Mouse (Mus musculus) E14TG2a.4 (cell line): ENCODE results near the gene C2.

ENCODE experiments used
- H3K27me3 ChIP-seq: 2 replicates; pipeline ENCODE4 v1.6.1; 2014; ENCODE audit warnings: low read length, control low read depth; ENCODE audit not compliant: insufficient read depth
- H3K36me3 ChIP-seq: 2 replicates; pipeline ENCODE4 v1.6.1; 2014; ENCODE audit warnings: low read length, control low read depth; ENCODE audit not compliant: insufficient read depth
- H3K4me1 ChIP-seq: replicated peaks from 2 replicates; pipeline ENCODE4 v1.6.1; 2014; ENCODE audit warnings: low read depth, low read length, control low read depth
- H3K4me3 ChIP-seq: replicated peaks from 2 replicates; pipeline ENCODE4 v1.5.1; 2014; ENCODE audit warnings: mild to moderate bottlenecking, low read length
- H3K9me3 ChIP-seq: 2 replicates; pipeline ENCODE4 v1.6.1; 2014; ENCODE audit warnings: low read length, control low read depth
- CTCF ChIP-seq: conservative IDR thresholded peaks from 2 replicates; pipeline ENCODE4 v1.5.1; 2014; ENCODE audit warnings: low read length
- NANOG ChIP-seq: IDR thresholded peaks from 2 replicates; pipeline ENCODE4 v1.6.1; 2014; ENCODE audit warnings: borderline replicate concordance, low read length, mixed read lengths
- POU5F1 ChIP-seq: IDR thresholded peaks from 2 replicates; pipeline ENCODE4 v1.6.1; 2014; ENCODE audit warnings: low read length, borderline replicate concordance

Gene C2

DNA sequence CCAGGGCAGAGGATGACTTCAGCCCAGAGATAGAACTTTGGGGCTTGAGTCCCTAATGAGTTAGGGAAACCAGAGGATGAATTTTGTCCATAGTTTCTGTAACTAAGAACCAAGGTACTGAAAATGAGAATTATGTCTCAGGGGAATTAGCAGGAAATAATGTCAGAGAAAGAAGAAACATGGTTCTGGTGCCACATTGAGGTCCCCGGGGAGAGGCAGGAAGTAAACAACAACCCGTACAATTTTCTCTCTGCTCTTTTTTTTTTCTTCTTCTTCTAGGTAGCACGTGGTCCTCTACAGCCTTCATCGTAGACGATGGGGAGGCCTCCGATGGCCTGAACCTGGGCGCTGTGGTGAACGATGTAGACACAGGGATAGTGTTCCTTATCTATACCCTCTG lies 34.2 kb upstream of the C2 start:
- no peak for TF ChIP-seq NANOG
- TF ChIP-seq CTCF, result no peak
- no peak for TF ChIP-seq POU5F1
- H3K4me3 ChIP-seq, result peak overlapping the region; percentile 91
- peaks cover 32% of the 10 kb centered on the region for H3K36me3 ChIP-seq
- peaks cover 61% of the 10 kb centered on the region for H3K4me1 ChIP-seq
- no peaks in the 10 kb centered on the region for H3K9me3 ChIP-seq
- peaks cover 35% of the 10 kb centered on the region for H3K27me3 ChIP-seq

DNA sequence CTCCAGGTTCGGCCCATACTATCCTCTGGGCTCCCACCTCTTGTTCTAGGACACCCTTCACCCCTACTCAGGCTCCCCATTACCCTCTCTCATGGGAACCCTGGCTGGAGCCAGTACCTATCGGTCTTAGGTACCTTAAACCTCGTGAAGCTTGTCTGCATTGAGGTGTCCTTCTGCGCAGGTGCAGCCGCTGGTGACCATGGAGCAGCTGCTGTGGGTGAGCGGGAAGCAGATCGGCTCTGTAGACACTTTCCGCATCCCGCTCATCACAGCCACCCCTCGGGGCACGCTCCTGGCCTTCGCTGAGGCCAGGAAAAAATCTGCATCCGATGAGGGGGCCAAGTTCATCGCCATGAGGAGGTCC lies 33.7 kb upstream of the C2 start:
- no peaks in the 10 kb centered on the region for H3K9me3 ChIP-seq
- TF ChIP-seq NANOG (no peak), POU5F1 (no peak), CTCF (no peak)
- peaks cover 32% of the 10 kb centered on the region for H3K36me3 ChIP-seq
- H3K4me1 ChIP-seq, result peaks cover 63% of the 10 kb centered on the region
- H3K27me3 ChIP-seq, result peaks cover 35% of the 10 kb centered on the region
- H3K4me3 ChIP-seq, result peak overlapping the region; percentile 91

DNA sequence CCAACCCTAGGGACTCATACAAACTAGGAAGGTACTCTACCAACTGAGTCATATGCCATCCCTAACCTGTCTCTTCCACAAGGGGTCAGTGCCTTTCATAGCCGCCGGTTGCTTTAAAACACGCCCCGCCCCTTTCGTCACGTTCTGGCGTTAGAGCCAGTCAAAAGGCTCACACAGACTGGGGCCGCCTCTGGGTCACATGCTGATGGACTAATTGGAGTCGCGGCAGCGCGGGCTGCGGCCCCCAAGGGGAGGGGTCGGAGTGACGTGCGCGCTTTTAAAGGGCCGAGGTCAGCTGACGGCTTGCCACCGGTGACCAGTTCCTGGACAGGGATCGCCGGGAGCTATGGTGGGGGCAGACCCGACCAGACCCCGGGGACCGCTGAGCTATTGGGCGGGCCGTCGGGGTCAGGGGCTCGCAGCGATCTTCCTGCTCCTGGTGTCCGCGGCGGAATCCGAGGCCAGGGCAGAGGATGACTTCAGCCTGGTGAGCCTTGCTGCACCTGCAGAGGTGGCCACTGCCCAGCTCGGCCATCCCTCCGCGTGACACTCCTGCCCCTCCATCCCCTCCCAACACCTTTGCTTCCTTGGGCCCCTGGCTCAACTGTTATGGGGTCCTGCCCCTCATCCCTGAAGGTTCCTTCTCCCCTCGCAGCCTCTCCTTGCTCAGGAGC lies 33.1 kb upstream of the C2 start, which contains the start of gene Neu1:
TSS of gene Neu1 (plus strand) at position 193 of the 674 bp plus-strand sequence.
- H3K4me1 ChIP-seq, result peaks cover 63% of the 10 kb centered on the region
- H3K9me3 ChIP-seq, result no peaks in the 10 kb centered on the region
- peaks cover 32% of the 10 kb centered on the region for H3K36me3 ChIP-seq
- H3K27me3 ChIP-seq, result peaks cover 35% of the 10 kb centered on the region
- TF ChIP-seq NANOG (no peak), CTCF (peak; percentile 45), POU5F1 (no peak)
- H3K4me3 ChIP-seq, result peak within 1 kb of the TSS; percentile 91

DNA sequence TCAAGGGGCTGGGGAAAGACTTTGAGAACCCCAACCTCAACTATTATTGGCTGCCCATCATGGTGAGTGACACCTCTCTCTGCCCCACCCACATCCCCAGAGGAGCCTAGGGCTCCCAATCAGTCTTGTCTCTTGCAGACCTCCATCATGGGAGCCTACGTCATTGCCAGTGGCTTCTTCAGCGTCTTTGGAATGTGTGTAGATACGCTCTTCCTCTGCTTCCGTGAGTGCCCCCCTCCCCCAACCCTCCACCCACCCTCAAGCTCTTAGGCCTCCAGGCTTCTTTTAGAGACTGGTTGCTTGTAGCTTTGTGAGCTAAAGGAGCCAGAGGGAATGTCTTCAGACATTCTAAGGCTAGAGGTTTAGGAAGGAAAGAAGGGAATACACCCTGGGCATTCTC lies 30.8 kb upstream of the C2 start:
- Histone ChIP-seq H3K4me1 (peaks cover 46% of the 10 kb centered on the region), H3K9me3 (no peaks in the 10 kb centered on the region), H3K4me3 (peak overlapping the region; percentile 72), H3K27me3 (peaks cover 23% of the 10 kb centered on the region), H3K36me3 (peaks cover 11% of the 10 kb centered on the region)
- TF ChIP-seq POU5F1, result no peak
- TF ChIP-seq CTCF, result no peak
- no peak for TF ChIP-seq NANOG

DNA sequence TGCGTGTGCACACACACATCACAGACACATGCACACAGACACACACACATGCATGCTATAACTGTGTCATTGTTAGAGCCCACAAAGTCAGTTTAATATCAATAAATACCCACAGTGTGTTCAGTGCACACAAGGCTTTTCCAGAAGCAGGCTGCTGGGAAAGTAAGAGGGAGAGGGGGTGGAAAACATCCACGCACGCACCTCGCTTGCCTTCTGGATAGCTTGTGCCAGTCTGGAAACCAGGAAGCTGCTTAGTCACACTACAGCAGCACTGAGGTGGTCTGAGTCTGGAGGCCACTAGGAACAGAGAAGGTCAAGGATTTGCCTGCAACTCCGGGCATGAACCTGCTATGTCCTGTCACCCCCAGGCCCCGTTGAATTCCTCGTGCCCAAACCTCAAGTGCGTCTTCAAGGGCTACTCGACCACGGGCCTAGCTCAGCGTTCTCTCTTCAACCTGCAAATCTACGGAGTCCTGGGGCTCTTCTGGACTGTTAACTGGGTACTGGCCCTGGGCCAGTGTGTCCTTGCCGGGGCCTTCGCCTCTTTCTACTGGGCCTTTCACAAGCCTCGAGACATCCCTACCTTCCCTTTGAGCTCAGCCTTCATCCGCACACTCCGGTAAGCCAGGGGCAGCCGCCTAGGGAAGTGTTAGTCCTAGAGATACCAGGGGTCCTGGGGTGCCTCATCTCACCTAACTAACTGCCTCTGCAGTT lies 29.4 kb upstream of the C2 start:
- TF ChIP-seq NANOG, result no peak
- no peak for TF ChIP-seq POU5F1
- Histone ChIP-seq H3K4me3 (peak overlapping the region; percentile 72), H3K9me3 (no peaks in the 10 kb centered on the region), H3K36me3 (peaks cover 2% of the 10 kb centered on the region), H3K4me1 (peaks cover 43% of the 10 kb centered on the region), H3K27me3 (peaks cover 11% of the 10 kb centered on the region)

DNA sequence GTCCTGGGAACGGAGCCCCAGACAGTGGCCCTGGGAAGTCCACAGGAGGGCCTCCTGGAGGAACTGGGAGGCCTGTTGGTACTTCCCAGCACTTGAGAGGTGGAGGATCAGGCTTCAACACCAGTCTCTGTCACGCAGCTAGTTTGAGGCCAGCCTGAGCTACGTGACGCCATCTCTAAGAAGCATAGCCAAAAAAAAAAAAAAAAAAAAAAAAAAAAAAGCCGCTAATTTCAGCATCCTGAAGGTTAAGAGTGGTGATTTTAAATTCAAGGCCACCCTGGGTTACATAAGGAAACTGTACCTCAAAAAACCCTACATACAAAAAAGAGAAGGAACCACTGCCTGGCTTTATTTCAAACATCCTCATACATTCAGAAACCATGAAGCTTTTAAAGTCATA lies 26.2 kb upstream of the C2 start:
- Histone ChIP-seq H3K36me3 (no peaks in the 10 kb centered on the region), H3K4me1 (peaks cover 25% of the 10 kb centered on the region), H3K27me3 (no peaks in the 10 kb centered on the region; the same call in 1 of the 2 replicates), H3K4me3 (no peak overlapping the region), H3K9me3 (no peaks in the 10 kb centered on the region)
- TF ChIP-seq POU5F1 (no peak), NANOG (no peak), CTCF (no peak)

DNA sequence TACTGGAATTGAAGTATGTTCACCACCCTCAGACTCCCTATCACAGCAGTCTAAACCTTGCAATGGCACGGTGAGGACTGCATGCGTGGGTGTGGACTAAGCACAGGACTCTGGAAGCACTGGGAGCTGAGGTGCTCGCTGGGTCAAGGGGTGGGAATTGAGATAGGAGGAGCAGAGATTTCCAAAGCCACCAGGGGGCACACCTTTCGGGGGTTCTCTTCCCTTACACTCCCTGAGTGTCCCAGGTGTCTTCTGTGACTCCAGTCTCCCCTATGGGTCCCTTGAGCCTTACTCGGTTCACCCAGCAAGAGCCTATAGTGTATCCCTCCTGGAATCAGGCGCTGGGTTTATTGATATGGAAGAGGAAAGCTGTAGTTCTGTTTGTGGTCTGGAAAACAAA lies 24.9 kb upstream of the C2 start:
- TF ChIP-seq CTCF, result peak; percentile 43
- no peak for TF ChIP-seq NANOG
- H3K4me1 ChIP-seq, result peaks cover 17% of the 10 kb centered on the region
- H3K4me3 ChIP-seq, result no peak overlapping the region
- H3K27me3 ChIP-seq, result no peaks in the 10 kb centered on the region; the same call in 1 of the 2 replicates
- H3K9me3 ChIP-seq, result no peaks in the 10 kb centered on the region
- no peaks in the 10 kb centered on the region for H3K36me3 ChIP-seq

DNA sequence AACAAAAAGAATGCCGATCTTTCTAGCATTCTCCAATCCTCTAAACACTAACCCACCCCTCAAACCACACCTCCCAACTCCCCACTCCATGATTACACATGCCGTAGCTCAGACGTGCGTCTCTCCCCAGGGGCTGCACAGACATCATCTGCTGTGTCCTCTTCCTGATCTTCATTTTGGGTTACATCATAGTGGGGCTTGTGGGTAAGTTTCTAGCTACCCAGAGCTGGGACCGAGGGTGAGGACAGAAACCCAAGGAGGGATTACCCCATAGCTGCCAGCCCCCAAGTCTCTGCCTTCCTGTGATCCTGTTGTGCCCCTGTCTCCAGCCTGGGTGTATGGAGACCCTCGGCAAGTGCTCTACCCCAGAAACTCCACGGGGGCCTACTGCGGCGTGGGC lies 19.1 kb upstream of the C2 start:
- H3K36me3 ChIP-seq, result peaks cover 19% of the 10 kb centered on the region
- H3K4me3 ChIP-seq, result peak overlapping the region; percentile 52
- H3K9me3 ChIP-seq, result no peaks in the 10 kb centered on the region
- TF ChIP-seq POU5F1 (no peak), NANOG (no peak), CTCF (no peak)
- peaks cover 55% of the 10 kb centered on the region for H3K4me1 ChIP-seq
- H3K27me3 ChIP-seq, result no peaks in the 10 kb centered on the region

DNA sequence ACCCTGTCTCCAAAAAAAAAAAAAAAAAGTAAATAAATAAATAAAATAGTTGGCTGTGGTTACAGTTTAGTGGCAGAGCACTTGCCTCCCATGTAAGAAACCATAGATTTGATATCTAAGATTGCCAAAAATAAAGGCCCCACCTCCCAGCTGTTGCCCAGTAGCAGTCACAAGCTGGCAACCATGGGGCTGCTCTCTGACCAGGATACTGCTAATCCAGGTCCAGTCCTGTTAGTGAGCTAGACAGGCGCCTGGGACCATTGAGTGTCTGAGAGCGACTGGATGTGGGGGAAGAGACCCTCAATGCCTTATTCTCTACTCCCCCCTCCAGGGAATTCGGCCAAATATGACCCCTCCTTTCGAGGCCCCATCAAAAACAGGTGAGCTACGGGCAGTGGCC lies 18.3 kb upstream of the C2 start:
- Histone ChIP-seq H3K27me3 (no peaks in the 10 kb centered on the region), H3K36me3 (peaks cover 27% of the 10 kb centered on the region), H3K4me1 (peaks cover 63% of the 10 kb centered on the region), H3K9me3 (no peaks in the 10 kb centered on the region), H3K4me3 (no peak overlapping the region)
- TF ChIP-seq POU5F1 (no peak), NANOG (no peak), CTCF (no peak)
